Mouse (Mus musculus): ENCODE data around the gene Adamts9.

Adamts9 gene

GRCm38 (mm10) chr6:92726121-92726520, 217.2 kb downstream of the Adamts9 start:
- no peak for DNase-seq (ENCODE audit: low spot score)

GRCm38 (mm10) chr6:92724394-92724793, 218.9 kb downstream of the Adamts9 start:
- DNase-seq (ENCODE audit: low spot score), result no peak
